Mouse (Mus musculus) embryo, embryonic 11.5 days (tissue): ENCODE measurements around the gene Ptgds.
A peak's percentile ranks its signal among the peaks of the same experiment; 100 is the strongest.

Experiments
- DNase-seq: peaks from one replicate; pipeline ENCODE4 v3.0.0-alpha.2; 2012; ENCODE audit warnings: low read depth, low spot score

Ptgds gene

GRCm38 (mm10) chr2:25469969-25470368 lies at the start of gene Ptgds:
TSS of gene Ptgds (minus strand) at chr2:25470046.
- no peak for DNase-seq

GRCm38 (mm10) chr2:25509912-25510311 lies 40.1 kb upstream of the Ptgds start:
- DNase-seq, result no peak

GRCm38 (mm10) chr2:25506964-25507363 lies 37.1 kb upstream of the Ptgds start:
- no peak for DNase-seq

GRCm38 (mm10) chr2:25505860-25506259 lies 36.0 kb upstream of the Ptgds start:
- DNase-seq, result no peak

- no peak for DNase-seq
Observed at GRCm38 (mm10) chr2:25505000-25505399, 35.2 kb upstream of the Ptgds start.

GRCm38 (mm10) chr2:25504538-25504937 lies 34.7 kb upstream of the Ptgds start:
- no peak for DNase-seq

GRCm38 (mm10) chr2:25502726-25503125 lies 32.9 kb upstream of the Ptgds start:
- no peak for DNase-seq

GRCm38 (mm10) chr2:25501593-25502486 lies 32.0 kb upstream of the Ptgds start, which contains the start of gene C8g:
TSS of gene C8g (minus strand) at chr2:25501719.
- DNase-seq, result no peak

GRCm38 (mm10) chr2:25500576-25501405 lies 30.9 kb upstream of the Ptgds start, which contains the start of gene Fbxw5:
TSS of gene Fbxw5 (plus strand) at chr2:25500750.
- DNase-seq, result peak; percentile 94

- DNase-seq, result no peak
Observed at GRCm38 (mm10) chr2:25500071-25500575, 30.3 kb upstream of the Ptgds start.

GRCm38 (mm10) chr2:25498622-25499478 lies 29.0 kb upstream of the Ptgds start:
- no peak for DNase-seq

- no peak for DNase-seq
Observed at GRCm38 (mm10) chr2:25497846-25498575, 28.2 kb upstream of the Ptgds start.

- DNase-seq, result no peak
Observed at GRCm38 (mm10) chr2:25496462-25496861, 26.6 kb upstream of the Ptgds start.

GRCm38 (mm10) chr2:25493476-25493961 lies 23.7 kb upstream of the Ptgds start, which contains the start of gene Lcn12:
TSS of gene Lcn12 (minus strand) at chr2:25493911.
- no peak for DNase-seq

GRCm38 (mm10) chr2:25492988-25493387 lies 23.1 kb upstream of the Ptgds start:
- DNase-seq, result no peak

- no peak for DNase-seq
Observed at GRCm38 (mm10) chr2:25488671-25489068, 18.8 kb upstream of the Ptgds start.

GRCm38 (mm10) chr2:25487965-25488670 lies 18.3 kb upstream of the Ptgds start:
- DNase-seq, result no peak

- DNase-seq, result no peak
Observed at GRCm38 (mm10) chr2:25484901-25485647, 15.2 kb upstream of the Ptgds start.

GRCm38 (mm10) chr2:25482969-25483368 lies 13.1 kb upstream of the Ptgds start:
- DNase-seq, result no peak
